Mouse (Mus musculus) ES-E14 (cell line): ENCODE measurements around the gene Bbs12. TPM values are rescaled to one million over a fixed set of nuclear protein-coding genes. Genes with fewer than 3 reads are reported as not detected.

ENCODE experiments used
- DNase-seq: peaks from one replicate; pipeline ENCODE4 v3.0.0-alpha.2; 2013; ENCODE audit warnings: low read depth, low spot score
- H3K27ac ChIP-seq: 2 replicates; pipeline ENCODE4 v1.5.1; 2012; ENCODE audit warnings: low read depth, mild to moderate bottlenecking, low read length, moderate library complexity, mixed read lengths; ENCODE audit not compliant: poor library complexity, insufficient read depth, severe bottlenecking
- H3K36me3 ChIP-seq: 2 replicates; pipeline ENCODE4 v1.6.1; 2012; ENCODE audit warnings: mild to moderate bottlenecking, low read length, moderate library complexity, mixed read lengths; ENCODE audit not compliant: control insufficient read depth, poor library complexity, insufficient read depth, severe bottlenecking
- H3K4me1 ChIP-seq, 2 experiments: fragments of 150-350 bp in 1 of 2; sonication (generic) in 1 of 2; 2 replicates each; pipeline ENCODE4 v1.6.1; 2012; ENCODE audit warnings: low read length in 2 of 2, mild to moderate bottlenecking in 1 of 2, mixed read lengths in 1 of 2; ENCODE audit not compliant: control insufficient read depth in 2 of 2, insufficient read depth in 2 of 2, poor library complexity in 1 of 2
- H3K4me3 ChIP-seq, 2 experiments: fragments of 150-350 bp in 1 of 2; sonication (generic) in 1 of 2; 2 replicates each; pipeline ENCODE4 v1.5.1; 2012; ENCODE audit warnings: low read length in 2 of 2, low read depth in 1 of 2, mild to moderate bottlenecking in 1 of 2, mixed read lengths in 1 of 2; ENCODE audit not compliant: insufficient read depth in 1 of 2, poor library complexity in 1 of 2, severe bottlenecking in 1 of 2
- H3K9ac ChIP-seq: 2 replicates; pipeline ENCODE4 v1.6.1; 2012; ENCODE audit warnings: low read depth, mild to moderate bottlenecking, low read length, mixed read lengths; ENCODE audit not compliant: poor library complexity, insufficient read depth, severe bottlenecking
- H3K9me3 ChIP-seq: fragments of 150-350 bp; sonication (generic); 2 replicates; pipeline ENCODE4 v1.6.1; 2012; ENCODE audit warnings: low read depth, mild to moderate bottlenecking, low read length; ENCODE audit not compliant: control insufficient read depth, insufficient read depth
- CHD2 ChIP-seq: IDR thresholded peaks from 2 replicates; pipeline ENCODE4 v1.6.1; 2014; ENCODE audit warnings: mild to moderate bottlenecking, low read depth, low read length, inconsistent platforms
- HCFC1 ChIP-seq: IDR thresholded peaks from 2 replicates; pipeline ENCODE4 v1.6.1; 2012; ENCODE audit warnings: low read length, inconsistent platforms, borderline replicate concordance; ENCODE audit not compliant: insufficient read depth
- MAFK ChIP-seq: IDR thresholded peaks from 2 replicates; pipeline ENCODE4 v1.6.1; 2014; ENCODE audit warnings: mild to moderate bottlenecking, low read depth, low read length, inconsistent platforms; ENCODE audit not compliant: insufficient read depth
- ZC3H11A ChIP-seq: IDR thresholded peaks from 2 replicates; pipeline ENCODE4 v1.6.1; 2012; ENCODE audit warnings: low read depth, mild to moderate bottlenecking, inconsistent platforms, low read length, borderline replicate concordance
- ZNF384 ChIP-seq: IDR thresholded peaks from 2 replicates; pipeline ENCODE4 v1.6.1; 2012; ENCODE audit warnings: low read depth, low read length, inconsistent platforms
- in situ Hi-C, 2 experiments: fragments of 600-800 bp; cut with MboI; formaldehyde crosslinking; loops; one replicate each; pipeline ENCODE4 v1.15.1; 2025; ENCODE audit warnings: low sequenced_read_pairs in 2 of 2, inconsistent platforms in 1 of 2; ENCODE audit not compliant: unreplicated experiment in 2 of 2
- total RNA-seq: library from RNA; depleted of rRNA; stranded (reverse); fragments of 300-350 nt; gene quantifications from 2 replicates; pipeline ENCODE4 v1.2.3, GENCODE M21; 2012; rRNA removed

Bbs12 gene
- total RNA-seq, 1 experiment = 7.1 TPM

- Histone ChIP-seq H3K4me3 (no peak overlapping the region), H3K9me3 (no peaks in the 10 kb centered on the region), H3K9ac (no peak overlapping the region), H3K27ac (no peak overlapping the region), H3K4me1 (no peaks in the 10 kb centered on the region), H3K36me3 (no peaks in the 10 kb centered on the region)
- TF ChIP-seq CHD2 (no peak), ZC3H11A (no peak), HCFC1 (no peak), ZNF384 (no peak), MAFK (no peak)
- in situ Hi-C loops = no loop called here
- DNase-seq = no peak
These were observed 53.6 kb downstream of the Bbs12 start for GRCm38 (mm10) chr3:37365976-37366375.

- no peaks in the 10 kb centered on the region for H3K4me1 ChIP-seq
- H3K9me3 ChIP-seq = no peaks in the 10 kb centered on the region
- no peak for DNase-seq
- no peak for TF ChIP-seq ZNF384
- TF ChIP-seq MAFK = no peak
- no peak for TF ChIP-seq ZC3H11A
- TF ChIP-seq CHD2 = no peak
- TF ChIP-seq HCFC1 = no peak
- in situ Hi-C loops = no loop called here
- no peaks in the 10 kb centered on the region for H3K36me3 ChIP-seq
- H3K9ac ChIP-seq = no peak overlapping the region
- no peak overlapping the region for H3K27ac ChIP-seq
- no peak overlapping the region for H3K4me3 ChIP-seq
These were observed 54.2 kb downstream of the Bbs12 start for GRCm38 (mm10) chr3:37366381-37367053.

- H3K27ac ChIP-seq = no peak overlapping the region
- no peaks in the 10 kb centered on the region for H3K36me3 ChIP-seq
- H3K4me1 ChIP-seq = no peaks in the 10 kb centered on the region
- H3K4me3 ChIP-seq = no peak overlapping the region
- in situ Hi-C loops = no loop called here
- no peak overlapping the region for H3K9ac ChIP-seq
- TF ChIP-seq CHD2 (no peak), ZC3H11A (no peak), HCFC1 (no peak), MAFK (no peak), ZNF384 (no peak)
- no peaks in the 10 kb centered on the region for H3K9me3 ChIP-seq
- no peak for DNase-seq
These were observed 58.1 kb downstream of the Bbs12 start for GRCm38 (mm10) chr3:37370407-37370806.

Other genes with a start within 250 kb of the Bbs12 start
- 1.3 and 1.7 TPM in 2 replicates for gene Adad1, start 249.0 kb upstream of the Bbs12 start, total RNA-seq
- gene Il2, start 186.6 kb upstream of the Bbs12 start, total RNA-seq = not detected in 2 replicates
- gene Il21, start 79.9 kb upstream of the Bbs12 start, total RNA-seq = not detected in 2 replicates
- gene Cetn4, start 154 bp downstream of the Bbs12 start, total RNA-seq = 0.16 and 0.22 TPM in 2 replicates
- gene Fgf2, start 35.8 kb downstream of the Bbs12 start, total RNA-seq = 0.26 and 0.45 TPM in 2 replicates
- 41.8 and 54.3 TPM in 2 replicates for gene Spata5, start 107.3 kb downstream of the Bbs12 start, total RNA-seq
- gene Nudt6, start 107.7 kb downstream of the Bbs12 start, total RNA-seq = 3.0 and 4.0 TPM in 2 replicates